Mouse (Mus musculus): ENCODE data around the gene Lhx1. TPM values are rescaled to one million over a fixed set of nuclear protein-coding genes. Genes with fewer than 3 reads are reported as not detected.

The Lhx1 gene
- polyA plus RNA-seq, 1 experiment from 2014 or later = 4.8 TPM

DNA sequence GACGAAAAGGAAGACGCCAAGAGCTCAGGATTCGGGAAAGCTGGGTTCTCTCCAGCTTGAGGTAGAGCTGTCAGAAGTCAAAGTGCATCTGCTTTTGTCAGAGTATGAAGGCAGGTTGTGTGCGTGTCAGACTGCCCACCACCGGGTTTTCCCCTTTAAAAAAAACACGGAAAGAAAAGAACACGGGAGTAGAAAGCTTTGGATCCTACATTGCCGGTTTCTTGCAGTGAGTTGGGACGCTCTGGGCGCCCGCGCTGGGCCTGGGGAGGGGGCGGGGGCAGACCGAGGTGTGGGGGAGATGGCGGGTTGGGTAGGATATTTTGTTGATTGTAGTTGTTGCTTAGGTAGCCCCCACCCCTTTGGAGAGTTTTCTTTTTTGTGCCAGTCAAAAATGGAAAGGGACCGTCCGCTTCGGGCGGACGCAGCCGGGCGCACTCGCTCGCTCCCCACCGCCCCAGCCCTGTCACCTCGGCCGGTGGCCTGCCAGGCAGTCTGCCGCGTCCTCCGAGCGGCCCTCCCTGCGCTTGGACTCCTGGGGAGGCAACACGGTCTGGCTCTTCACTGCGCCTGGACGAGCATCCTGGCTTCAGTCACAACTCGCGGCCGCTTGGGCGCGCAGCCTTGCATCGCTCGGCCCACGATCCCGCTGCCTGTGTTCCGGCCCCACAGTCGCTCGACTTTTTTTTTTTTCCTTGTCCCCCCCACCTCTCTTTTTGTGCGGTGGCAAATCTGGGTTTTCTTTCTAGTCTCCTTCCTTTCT, 644 bp downstream of the Lhx1 start:
- Histone ChIP-seq H3K4me2 (replicated peaks) (peak overlapping the region; percentile 60), H3K27me3 (peaks cover 97% of the 10 kb centered on the region), H3K4me1 (peaks cover 47% of the 10 kb centered on the region), H3K36me3 (no peaks in the 10 kb centered on the region), H3K4me3 (peak overlapping the region; percentile 41), H3K9me3 (no peaks in the 10 kb centered on the region), H3K27ac (replicated peaks) (no peak overlapping the region), H3K9ac (replicated peaks) (0 out of 2 replicates have a peak overlapping the region, but pooled peaks have one; percentile 23)
- no peak; the same call in 1 of the 2 replicates for ATAC-seq (replicated peaks)
- WGBS = under 1% methylated on average over 47 of the region's 48 CpGs

DNA sequence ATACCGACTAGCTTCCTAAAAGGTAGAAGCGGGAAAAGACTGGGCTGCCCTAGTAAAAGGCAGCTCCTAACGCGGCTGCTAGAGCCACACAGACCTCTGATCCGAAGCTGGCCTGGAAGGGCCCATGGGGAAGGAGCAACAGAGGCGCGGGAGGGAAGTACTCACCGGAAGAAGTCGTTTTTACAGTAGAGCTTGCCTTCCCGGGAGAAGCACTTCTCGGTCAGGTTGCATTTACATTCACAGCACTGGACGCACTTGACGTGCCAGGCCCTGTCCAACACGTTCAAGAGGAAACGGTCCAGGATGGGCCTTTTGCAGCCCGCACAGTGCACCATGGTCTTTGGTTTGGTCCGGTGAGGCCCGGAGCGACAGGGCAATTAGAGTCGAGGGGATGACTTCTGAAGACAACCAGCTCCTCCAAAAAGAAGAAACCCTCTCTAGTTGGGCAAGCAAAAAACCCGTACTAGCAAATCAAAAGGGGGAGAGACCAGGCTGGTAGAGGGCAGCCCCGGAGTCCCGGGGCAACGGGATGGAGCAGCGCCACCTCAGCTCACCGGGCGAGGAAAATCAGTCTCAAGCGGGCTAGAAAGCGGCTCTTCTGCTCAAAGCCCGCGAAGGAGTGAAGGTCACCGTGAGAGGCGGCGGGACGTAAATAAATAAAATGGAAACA, 1.4 kb downstream of the Lhx1 start:
- Histone ChIP-seq H3K9ac (replicated peaks) (no peak overlapping the region), H3K27ac (replicated peaks) (no peak overlapping the region), H3K9me3 (no peaks in the 10 kb centered on the region), H3K27me3 (peaks cover 97% of the 10 kb centered on the region), H3K4me1 (peaks cover 39% of the 10 kb centered on the region), H3K4me2 (replicated peaks) (no peak overlapping the region), H3K4me3 (peak overlapping the region; percentile 41), H3K36me3 (no peaks in the 10 kb centered on the region)
- ATAC-seq (replicated peaks) = no peak
- WGBS = under 1% methylated on average over 35 of the region's 35 CpGs

DNA sequence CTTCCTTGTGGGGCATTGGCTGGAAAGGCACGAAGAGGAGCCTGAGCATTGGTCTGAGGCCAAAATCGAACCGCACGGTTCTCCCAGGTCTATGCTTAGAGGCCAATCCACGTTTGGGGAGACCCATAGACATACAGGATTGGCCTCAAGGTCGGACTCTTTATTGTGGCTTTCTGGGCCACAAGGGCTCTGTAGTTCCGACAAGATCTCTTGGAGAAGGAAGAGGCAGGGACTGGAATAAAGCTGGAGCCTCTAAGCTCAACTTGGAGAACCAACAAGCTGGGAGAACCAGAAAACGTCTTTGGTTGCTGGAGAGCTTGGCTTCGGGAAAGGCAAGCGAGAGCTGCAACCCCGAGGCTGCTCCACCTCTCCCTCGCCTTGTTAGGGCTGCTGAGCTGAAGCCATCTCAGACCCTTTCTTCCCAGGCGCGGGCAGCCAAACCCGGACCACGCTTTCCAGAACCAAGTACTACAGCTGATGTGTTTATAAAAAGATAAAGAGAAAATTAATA, 2.0 kb downstream of the Lhx1 start:
- H3K4me2 ChIP-seq (replicated peaks) = no peak overlapping the region
- no peak for ATAC-seq (replicated peaks)
- no peak overlapping the region for H3K27ac ChIP-seq (replicated peaks)
- H3K36me3 ChIP-seq = no peaks in the 10 kb centered on the region
- H3K4me1 ChIP-seq = peaks cover 38% of the 10 kb centered on the region
- H3K4me3 ChIP-seq = peak overlapping the region; percentile 41
- H3K9me3 ChIP-seq = no peaks in the 10 kb centered on the region
- peaks cover 98% of the 10 kb centered on the region for H3K27me3 ChIP-seq
- H3K9ac ChIP-seq (replicated peaks) = no peak overlapping the region
- WGBS = 1% methylated on average over 16 of the region's 16 CpGs

DNA sequence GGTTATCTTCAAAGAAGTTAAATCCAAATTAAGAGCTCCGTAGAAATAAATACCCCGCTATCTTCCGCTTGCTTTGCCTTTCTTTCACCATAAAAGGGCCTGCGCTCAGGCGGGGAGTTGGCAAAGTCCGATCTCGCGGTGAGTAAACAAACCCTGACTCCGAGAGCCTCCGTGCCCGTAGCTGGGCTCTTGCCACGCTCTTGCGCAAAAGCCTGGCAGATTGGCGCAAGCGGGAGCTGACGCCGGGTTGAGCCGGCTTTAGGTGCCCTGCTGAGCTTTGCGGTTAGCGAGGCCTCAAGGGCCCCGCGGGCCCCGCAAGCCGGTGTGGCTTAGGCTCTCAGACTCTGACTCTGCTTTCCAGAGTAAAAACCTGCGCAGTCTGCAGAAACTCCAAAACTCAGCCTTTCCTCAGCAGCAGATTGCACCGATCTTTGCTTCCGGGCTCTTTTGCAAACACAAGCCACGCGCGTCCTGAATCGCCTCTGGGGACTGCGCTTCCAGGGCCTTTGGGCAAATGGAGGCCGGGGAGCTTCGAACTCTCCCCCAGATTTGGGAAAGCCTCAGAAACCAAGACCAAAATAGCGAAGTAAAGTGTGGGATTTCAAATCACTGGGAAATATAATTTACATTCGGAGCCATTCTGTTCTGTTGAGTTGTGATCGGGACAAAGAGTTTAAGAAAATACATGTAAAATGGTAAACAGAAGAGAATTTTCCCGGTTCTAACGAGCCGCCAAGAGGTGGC, 2.6 kb downstream of the Lhx1 start:
- no peak for ATAC-seq (replicated peaks)
- H3K9ac ChIP-seq (replicated peaks) = no peak overlapping the region
- H3K9me3 ChIP-seq = no peaks in the 10 kb centered on the region
- peak overlapping the region; percentile 13; the same call in 1 of the 2 replicates for H3K4me2 ChIP-seq (replicated peaks)
- H3K4me1 ChIP-seq = peaks cover 38% of the 10 kb centered on the region
- H3K36me3 ChIP-seq = no peaks in the 10 kb centered on the region
- no peak overlapping the region for H3K27ac ChIP-seq (replicated peaks)
- peaks cover 96% of the 10 kb centered on the region for H3K27me3 ChIP-seq
- WGBS = under 1% methylated on average over 40 of the region's 40 CpGs
- H3K4me3 ChIP-seq = peak overlapping the region; percentile 41

DNA sequence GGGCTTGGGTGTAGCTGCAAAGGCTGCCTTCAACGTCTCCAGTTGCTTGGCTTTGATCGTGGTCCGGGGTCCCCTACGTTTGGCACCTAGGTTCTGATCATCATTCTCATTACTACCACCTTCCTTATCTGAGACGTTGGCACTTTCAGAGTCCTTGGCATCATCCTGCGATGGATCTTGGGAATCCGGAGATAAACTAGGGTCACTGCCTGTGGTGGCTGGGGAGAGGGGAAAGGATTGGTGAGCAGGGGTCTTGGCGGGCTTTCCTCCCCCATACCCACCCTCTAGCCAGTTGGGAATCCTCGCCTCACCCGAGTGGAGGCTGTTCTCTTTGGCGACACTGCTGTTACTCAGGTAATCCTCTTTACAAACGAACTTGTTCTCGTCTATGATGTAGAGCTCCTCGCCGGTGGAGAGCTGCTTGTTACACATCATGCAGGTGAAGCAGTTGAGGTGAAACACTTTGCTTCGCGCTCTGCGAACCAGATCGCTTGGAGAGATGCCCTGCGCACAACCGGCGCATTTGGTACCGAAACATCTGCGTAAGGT, 3.5 kb downstream of the Lhx1 start:
- 4% methylated on average over 24 of the region's 24 CpGs for WGBS
- Histone ChIP-seq H3K9ac (replicated peaks) (no peak overlapping the region), H3K9me3 (no peaks in the 10 kb centered on the region), H3K36me3 (no peaks in the 10 kb centered on the region), H3K27ac (replicated peaks) (no peak overlapping the region), H3K27me3 (peaks cover 94% of the 10 kb centered on the region), H3K4me1 (peaks cover 38% of the 10 kb centered on the region), H3K4me3 (peak overlapping the region; percentile 41; the same call in 1 of the 2 replicates), H3K4me2 (replicated peaks) (no peak overlapping the region)
- ATAC-seq (replicated peaks) = no peak

DNA sequence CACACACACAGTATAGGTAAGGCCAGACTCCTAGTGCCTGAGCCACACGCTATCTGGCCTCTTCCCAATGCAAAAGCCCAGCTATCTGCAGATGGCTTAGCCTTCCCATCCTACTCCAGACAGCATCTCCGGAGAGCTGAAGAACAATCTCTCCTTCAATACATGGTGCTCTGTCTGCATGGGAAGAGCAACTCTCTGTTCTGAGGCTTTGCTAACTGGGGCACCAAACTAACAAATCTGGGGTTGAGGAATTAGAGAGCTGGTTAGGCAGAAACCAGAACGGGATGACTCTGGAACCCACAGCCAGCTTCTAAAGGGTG, 4.3 kb downstream of the Lhx1 start:
- H3K9me3 ChIP-seq = no peaks in the 10 kb centered on the region
- H3K27ac ChIP-seq (replicated peaks) = no peak overlapping the region
- peaks cover 94% of the 10 kb centered on the region for H3K27me3 ChIP-seq
- H3K36me3 ChIP-seq = no peaks in the 10 kb centered on the region
- H3K4me2 ChIP-seq (replicated peaks) = no peak overlapping the region
- WGBS = 5% methylated on average over 3 of the region's 3 CpGs
- H3K4me1 ChIP-seq = peaks cover 34% of the 10 kb centered on the region
- no peak for ATAC-seq (replicated peaks)
- H3K9ac ChIP-seq (replicated peaks) = no peak overlapping the region
- 0 out of 2 replicates have a peak overlapping the region, but pooled peaks have one; percentile 1 for H3K4me3 ChIP-seq

DNA sequence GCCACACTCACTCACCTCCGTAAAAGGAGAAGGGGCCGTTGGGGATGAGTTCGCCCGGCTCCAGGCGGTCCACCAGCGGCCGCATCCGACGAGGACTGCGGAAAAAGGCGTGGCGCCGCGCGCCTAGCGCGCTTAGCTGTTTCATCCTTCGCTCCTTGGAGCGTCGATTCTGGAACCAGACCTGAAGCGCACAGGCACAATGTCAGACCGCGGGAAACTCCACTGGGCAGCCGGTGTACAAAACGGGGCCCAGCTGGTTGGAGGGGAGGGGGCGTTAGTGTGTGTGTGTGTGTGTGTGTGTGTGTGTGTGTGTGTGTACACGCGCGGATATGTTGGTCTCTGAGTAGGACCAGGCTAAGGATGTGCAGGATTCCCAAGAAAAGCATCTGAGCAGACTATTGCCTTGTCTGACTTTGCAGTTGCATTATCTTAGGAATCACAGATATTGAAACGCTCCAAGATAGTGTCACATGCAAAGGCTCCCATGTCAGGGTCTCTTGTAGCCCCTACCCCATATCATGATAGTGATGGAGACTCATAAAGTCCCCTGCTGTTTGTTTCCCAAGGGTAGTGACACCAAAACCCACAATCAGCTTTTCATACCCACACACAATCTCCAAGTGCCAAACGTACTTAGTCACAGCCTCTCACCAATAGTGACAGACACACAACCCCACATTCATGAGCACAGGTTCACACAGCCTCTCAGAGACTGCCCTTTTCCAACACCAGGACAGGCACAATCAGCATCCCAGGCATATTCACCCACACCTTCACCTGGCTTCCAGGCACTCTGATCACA, 4.9 kb downstream of the Lhx1 start:
- no peaks in the 10 kb centered on the region for H3K9me3 ChIP-seq
- H3K4me1 ChIP-seq = peaks cover 28% of the 10 kb centered on the region
- no peak overlapping the region for H3K9ac ChIP-seq (replicated peaks)
- no peak for ATAC-seq (replicated peaks)
- 2% methylated on average over 31 of the region's 31 CpGs for WGBS
- H3K27me3 ChIP-seq = peaks cover 94% of the 10 kb centered on the region
- H3K4me2 ChIP-seq (replicated peaks) = 0 out of 2 replicates have a peak overlapping the region, but pooled peaks have one; percentile 5
- H3K4me3 ChIP-seq = 0 out of 2 replicates have a peak overlapping the region, but pooled peaks have one; percentile 6
- no peak overlapping the region for H3K27ac ChIP-seq (replicated peaks)
- no peaks in the 10 kb centered on the region for H3K36me3 ChIP-seq

DNA sequence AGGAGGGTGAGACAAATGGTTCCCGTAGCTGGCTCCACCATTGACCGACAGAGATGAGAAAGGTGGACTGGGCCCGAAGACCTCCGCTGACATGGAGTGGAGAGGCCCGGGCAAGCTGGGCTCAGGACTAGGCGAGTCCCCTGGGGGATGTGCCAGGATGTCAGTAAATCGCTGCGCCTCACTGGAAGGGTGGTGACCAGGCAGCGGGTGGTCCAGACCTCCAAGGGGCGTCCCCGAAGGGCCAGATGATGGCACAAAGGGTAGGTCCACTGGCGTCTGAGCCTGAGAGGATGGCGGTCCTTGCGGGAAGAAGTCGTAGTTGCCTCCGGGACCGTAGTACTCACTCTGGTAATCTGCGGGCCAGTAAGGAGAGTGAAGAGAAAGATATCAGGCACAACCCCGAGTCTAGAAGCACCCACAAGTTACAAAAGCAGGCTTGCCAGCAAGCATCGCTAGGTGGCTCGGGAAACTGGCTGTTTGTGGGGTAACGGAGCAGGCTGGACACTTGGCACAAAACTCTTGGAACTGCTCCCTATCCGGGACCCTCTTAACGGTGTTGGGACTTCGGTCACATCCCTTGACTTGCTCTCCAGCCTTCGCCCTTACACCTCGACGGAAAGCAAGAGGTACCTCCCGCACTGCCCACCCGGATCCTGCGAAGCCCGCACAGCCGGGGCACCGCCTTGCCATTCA, 5.6 kb downstream of the Lhx1 start:
- Histone ChIP-seq H3K4me2 (replicated peaks) (0 out of 2 replicates have a peak overlapping the region, but pooled peaks have one; percentile 5), H3K27me3 (peaks cover 94% of the 10 kb centered on the region), H3K4me1 (peaks cover 21% of the 10 kb centered on the region), H3K27ac (replicated peaks) (no peak overlapping the region), H3K4me3 (0 out of 2 replicates have a peak overlapping the region, but pooled peaks have one; percentile 6), H3K9ac (replicated peaks) (no peak overlapping the region), H3K9me3 (no peaks in the 10 kb centered on the region), H3K36me3 (no peaks in the 10 kb centered on the region)
- no peak for ATAC-seq (replicated peaks)
- WGBS = 1% methylated on average over 34 of the region's 34 CpGs

DNA sequence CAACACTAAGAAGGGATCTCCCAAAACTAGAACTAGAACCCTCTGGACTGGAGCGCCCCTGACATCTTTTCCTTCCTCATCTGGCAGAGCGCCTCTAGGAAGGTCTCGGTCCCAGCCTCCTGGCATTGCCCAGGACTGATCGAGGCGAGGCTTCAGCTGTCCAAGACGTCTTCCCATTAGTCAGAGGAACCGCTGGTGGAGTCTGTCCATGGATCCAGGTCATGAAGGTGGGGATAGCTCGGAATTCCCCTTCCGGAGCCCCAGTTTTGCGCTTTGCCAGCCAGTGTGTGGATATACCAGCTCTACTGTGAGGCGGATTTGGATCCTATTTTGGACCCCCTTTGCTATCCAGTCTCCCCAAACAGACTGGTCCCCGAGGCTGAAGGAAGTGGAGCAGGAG, 6.3 kb downstream of the Lhx1 start:
- Histone ChIP-seq H3K27ac (replicated peaks) (no peak overlapping the region), H3K36me3 (no peaks in the 10 kb centered on the region), H3K4me1 (peaks cover 15% of the 10 kb centered on the region), H3K9ac (replicated peaks) (no peak overlapping the region), H3K27me3 (peaks cover 93% of the 10 kb centered on the region), H3K4me3 (no peak overlapping the region), H3K9me3 (no peaks in the 10 kb centered on the region), H3K4me2 (replicated peaks) (no peak overlapping the region)
- 5% methylated on average over 12 of the region's 12 CpGs for WGBS
- no peak for ATAC-seq (replicated peaks)

DNA sequence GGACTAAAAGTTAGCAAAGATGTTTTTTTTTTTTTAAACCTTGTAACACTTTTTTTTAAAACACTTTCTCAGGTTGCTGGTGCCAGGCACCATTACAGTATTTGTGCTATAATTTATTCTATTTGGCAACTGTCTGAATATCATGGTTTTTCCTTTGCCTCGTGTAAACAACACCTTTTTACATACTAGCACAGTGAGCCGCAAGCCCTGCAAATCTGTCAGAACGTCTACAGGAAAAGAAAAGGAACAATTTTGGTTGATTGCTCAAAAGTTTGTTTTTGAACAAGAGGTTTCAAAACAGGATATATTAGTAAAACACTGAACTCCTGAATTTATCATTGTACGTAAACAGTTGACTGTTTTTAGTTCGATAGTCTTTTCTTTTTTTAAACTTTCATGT, 7.1 kb downstream of the Lhx1 start:
- peaks cover 86% of the 10 kb centered on the region for H3K27me3 ChIP-seq
- 21% methylated on average over 5 of the region's 5 CpGs for WGBS

DNA sequence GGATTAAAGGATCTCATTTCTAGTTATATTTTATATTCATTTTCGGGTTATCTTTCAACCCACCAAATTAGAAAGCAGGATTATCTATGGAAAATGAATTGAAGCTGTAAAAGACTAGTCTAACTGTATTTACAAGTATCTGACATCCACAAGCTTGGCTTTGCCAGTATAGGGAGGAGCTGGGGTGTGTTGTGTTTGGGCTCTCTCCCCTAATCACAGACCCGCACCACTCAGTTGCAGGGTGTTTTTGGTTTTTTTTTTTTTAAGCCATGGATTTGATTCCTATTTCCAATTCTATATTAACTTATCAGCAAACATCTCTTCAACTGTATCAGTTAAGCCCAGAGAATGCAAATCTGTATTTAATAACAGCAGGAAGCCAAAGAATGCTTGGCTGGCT, 7.9 kb downstream of the Lhx1 start:
- ATAC-seq (replicated peaks) = no peak
- Histone ChIP-seq H3K9ac (replicated peaks) (no peak overlapping the region), H3K9me3 (no peaks in the 10 kb centered on the region), H3K36me3 (no peaks in the 10 kb centered on the region), H3K27me3 (peaks cover 77% of the 10 kb centered on the region), H3K4me3 (no peak overlapping the region), H3K4me2 (replicated peaks) (no peak overlapping the region), H3K27ac (replicated peaks) (no peak overlapping the region), H3K4me1 (peaks cover 17% of the 10 kb centered on the region)
- 8% methylated on average over 2 of the region's 2 CpGs for WGBS

More for the DNA sequence above, 7.1 kb downstream of the Lhx1 start:
- Histone ChIP-seq H3K4me2 (replicated peaks) (no peak overlapping the region), H3K4me1 (peaks cover 16% of the 10 kb centered on the region), H3K9ac (replicated peaks) (no peak overlapping the region), H3K36me3 (no peaks in the 10 kb centered on the region), H3K4me3 (no peak overlapping the region), H3K9me3 (no peaks in the 10 kb centered on the region), H3K27ac (replicated peaks) (no peak overlapping the region)
- no peak for ATAC-seq (replicated peaks)

Measured in forebrain, embryonic 15.5 days (tissue).